Mouse (Mus musculus) cortical plate, adult 2 months (tissue): ENCODE results near the gene Map3k10.

Source experiments
- CTCF ChIP-seq: fragments of 200-500 bp; IDR thresholded peaks from 2 replicates; pipeline ENCODE4 v1.5.1; 2011; ENCODE audit warnings: mild to moderate bottlenecking, control low read depth, low read length; ENCODE audit not compliant: insufficient read depth; ENCODE audit errors: extremely low read depth
- POLR2A ChIP-seq: fragments of 200-500 bp; IDR thresholded peaks from 2 replicates; pipeline ENCODE4 v1.6.1; 2011; ENCODE audit warnings: mild to moderate bottlenecking, low read length, control low read depth; ENCODE audit not compliant: insufficient read depth; ENCODE audit errors: extremely low read depth

DNA sequence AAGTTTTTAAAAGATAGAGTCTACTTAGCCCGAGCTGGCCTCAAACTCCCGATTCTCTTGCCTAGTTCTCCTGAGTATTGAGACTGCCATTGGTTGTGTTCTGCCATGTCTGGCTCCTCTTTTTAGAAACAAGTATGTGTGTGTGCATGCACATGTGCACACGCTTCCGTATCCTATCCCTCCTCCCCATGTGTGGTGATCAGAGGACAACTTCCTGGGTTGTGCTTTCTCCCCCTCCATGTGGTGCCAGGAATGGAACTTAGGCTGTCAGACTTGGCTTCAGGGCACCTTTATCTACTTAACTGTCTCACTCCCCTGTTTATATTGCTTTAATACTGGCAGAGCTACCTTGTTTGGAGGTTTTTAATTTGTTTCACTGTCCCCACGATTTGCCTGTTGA, 10.8 kb upstream of the Map3k10 start:
- TF ChIP-seq CTCF (no peak), POLR2A (no peak)
